Mouse (Mus musculus): ENCODE data around the gene Harbi1.

Harbi1 gene

DNA sequence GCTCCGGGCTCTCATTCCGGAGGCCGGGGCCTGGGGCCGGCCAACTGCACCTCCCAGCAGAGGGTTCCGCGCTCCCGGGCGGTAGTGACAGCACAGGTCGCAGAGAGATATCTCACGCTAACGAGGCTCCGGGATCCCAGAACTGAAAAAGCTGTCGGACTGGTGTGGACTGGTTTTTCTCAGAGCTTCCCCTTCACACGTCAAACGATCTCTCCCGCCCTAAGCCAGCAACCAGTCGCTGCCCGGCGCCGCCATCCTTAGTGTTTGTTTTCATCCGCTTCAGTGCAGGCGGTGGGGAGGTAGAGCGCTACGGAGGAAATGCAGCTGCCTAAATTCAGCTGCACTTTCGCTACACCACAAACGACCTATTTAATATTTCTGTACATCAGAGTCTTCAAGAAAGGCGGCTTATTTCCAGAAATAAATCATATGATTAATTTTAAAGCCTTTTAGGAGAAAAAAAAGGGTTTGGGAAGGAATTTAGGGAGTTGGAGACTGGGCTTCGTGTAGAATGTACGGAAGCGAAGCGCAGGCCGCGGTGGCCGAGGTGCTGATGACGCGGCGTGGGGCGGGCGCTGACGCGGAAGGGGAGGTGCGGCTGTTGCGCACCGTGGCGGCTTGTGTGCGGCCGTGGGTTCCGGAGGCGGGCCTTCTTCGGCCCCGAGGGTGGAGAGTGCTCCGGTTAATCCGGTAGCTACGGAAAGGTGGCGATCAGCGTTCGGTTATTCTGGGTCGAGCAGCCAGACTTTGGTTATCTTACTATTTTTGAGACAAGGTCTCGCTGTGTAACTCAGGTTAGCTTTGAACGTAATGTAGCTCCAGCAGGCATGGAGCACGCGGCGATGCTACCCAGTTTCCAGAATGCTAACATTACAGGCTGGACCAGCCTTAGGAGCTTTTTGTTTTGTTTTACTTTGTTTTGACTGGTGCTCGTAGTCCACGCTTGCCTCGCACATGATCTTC is at the start of gene Harbi1, which contains the start of gene Atg13:
Harbi1 (plus strand) TSS at position 581 of the 963 bp plus-strand sequence.
Atg13 (minus strand) TSS at position 305 of the 963 bp plus-strand sequence.
- DNase-seq, result peak; percentile 94 to 97

DNA sequence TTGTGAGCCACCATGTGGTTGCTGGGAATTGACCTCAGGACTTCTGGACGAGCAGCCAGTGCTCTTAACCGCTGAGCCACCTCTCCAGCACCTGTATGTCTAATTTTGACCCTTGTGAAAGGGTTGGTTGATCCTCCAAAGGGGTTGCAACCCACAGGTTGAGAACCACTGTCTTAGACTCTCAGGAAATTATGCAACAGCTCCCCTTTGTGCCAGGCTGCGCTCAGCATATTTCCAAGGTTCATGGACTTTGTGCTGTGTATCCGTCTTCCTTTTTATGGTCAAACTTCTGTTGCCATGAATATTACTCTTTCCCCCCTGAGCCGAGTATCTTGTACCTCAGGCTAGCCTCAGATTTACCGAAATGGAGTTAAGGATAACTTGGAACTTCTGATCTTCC is 49.7 kb upstream of the Harbi1 start:
- DNase-seq, result peak; percentile 69 to 77

DNA sequence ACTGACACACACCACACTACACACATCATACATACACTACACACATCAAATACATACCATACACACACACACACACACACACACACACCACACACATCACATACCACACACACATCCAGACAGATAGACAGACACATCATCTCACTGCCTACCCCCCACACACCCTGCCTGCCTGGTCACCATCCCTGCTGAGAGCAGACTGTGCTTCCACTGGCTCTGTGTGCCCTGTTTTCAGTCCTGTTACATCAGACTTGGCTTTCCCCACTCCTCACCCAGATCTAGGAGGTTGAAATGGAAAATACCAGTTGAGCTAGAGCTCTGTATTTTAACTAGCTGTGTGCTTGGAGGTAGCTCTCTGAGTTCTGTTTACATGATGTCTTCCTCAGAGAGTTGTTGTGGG is 45.9 kb upstream of the Harbi1 start:
- DNase-seq, result no peak

DNA sequence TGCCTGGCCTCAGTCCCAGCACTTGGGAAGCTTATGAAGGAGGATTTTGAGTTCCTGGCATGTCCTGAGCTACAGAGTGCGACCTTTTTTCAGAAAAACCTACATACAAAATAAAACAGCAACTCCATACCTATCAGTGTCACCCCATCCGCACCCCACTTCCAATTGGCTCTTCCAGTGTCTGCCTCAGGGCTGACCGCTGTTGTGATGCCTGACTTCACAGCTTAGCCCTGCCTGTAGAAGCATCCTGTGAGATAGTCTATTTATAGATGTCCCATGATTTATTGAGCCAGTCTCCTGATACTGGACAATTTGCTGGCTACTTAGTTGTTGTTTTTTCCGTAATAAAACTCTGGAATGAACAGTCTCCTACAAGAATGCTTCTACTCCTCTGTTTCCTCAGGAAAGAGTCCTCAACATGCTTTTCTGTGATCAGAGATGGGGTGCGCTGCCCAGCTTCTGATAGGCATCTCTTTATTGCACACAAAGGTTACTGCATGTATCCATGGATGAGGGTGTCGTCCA is 44.2 kb upstream of the Harbi1 start:
- DNase-seq, result peak; percentile 36 to 55

DNA sequence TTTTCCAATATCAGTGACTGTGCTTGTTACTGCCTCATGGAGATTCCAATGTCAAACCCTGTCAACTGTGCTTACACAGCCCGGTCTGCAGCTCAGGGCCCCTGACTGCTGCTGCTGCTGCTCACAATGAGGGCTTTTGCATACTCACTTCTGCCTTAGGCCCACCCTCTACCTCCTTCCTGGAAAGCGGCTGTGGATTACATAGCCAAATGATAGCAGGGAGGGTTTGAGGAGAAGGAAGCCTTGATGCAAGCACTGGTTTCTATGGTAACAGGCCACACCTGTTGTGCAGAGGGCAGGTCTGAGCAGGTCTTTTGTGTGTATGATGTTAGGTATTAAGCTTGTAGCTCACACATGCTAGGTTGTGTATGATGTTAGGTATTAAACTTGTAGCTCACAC is 42.9 kb upstream of the Harbi1 start:
- DNase-seq, result no peak

DNA sequence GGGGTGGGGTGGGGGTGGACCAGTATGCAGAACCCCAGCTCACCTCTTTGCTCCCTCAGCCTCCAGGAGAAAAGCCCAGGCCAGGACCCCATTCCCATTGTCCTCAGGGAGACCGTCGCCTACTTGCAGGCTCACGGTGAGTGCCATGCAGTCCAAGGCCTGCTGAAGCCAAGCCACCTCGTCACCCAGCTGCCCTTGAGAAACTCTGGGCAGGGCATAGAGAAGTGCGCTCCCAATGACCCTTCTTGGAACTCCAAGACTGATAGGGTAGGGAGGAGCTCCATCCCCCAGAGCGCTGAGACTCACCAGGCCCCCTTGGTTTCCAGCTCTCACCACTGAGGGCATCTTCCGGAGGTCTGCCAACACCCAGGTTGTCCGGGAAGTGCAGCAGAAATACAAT is 41.3 kb upstream of the Harbi1 start:
- no peak for DNase-seq

DNA sequence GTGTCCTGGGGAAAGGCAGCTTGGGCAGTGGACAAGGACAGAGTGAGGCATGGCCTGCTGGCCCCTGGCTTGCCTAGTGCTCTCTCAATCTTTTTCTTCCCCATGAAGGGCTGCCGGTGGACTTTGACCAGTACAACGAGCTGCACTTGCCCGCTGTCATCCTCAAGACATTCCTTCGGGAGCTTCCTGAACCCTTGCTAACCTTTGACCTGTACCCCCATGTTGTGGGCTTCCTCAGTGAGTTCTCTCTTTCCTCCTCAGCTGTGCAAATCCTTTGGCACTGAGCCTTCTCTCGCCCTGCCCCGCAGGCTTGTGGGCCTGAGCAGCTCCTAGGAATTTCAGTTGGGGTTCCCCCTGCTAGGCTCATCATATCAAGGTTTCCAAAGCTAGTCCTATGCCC is 40.6 kb upstream of the Harbi1 start:
- DNase-seq, result peak; percentile 77 to 85

DNA sequence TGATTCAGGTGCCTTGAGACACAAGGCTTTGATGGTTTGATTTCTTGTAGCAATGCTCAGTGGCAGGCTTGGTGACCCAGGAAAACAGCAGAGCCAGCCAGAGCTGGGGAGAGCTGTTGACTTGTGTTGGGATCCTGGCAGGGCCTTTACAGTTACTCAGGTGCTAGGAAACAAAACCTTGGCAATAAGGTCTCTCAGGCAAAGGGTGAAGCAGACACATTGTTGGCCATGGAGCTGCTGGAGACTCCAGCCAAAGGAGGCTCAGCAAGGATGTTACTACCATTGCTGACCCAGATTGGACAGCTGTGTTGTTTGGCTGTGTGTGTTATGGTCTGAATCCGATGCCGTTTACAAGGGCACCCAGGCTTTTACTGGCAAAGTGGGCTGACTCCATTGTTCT is 37.1 kb upstream of the Harbi1 start:
- DNase-seq, result no peak

DNA sequence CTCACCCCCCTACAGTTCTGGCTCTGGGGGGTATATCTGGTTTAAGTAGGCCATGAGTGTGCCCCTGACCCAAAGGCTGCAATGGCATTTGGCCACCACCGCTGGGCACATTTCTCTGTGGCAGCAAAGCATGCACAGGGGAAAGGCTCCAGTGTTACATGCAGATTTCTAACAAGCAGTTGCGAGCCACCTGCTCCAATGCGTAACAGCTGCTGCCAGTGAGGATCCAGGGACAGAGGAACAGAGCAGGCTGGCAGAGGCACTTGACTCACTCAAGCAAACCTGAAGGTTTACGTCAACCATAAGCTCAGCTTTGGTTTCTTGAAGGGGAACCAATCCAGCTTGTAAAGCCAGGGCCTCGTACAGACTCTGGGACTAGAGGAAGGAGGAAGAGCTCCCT is 35.8 kb upstream of the Harbi1 start:
- DNase-seq, result no peak

DNA sequence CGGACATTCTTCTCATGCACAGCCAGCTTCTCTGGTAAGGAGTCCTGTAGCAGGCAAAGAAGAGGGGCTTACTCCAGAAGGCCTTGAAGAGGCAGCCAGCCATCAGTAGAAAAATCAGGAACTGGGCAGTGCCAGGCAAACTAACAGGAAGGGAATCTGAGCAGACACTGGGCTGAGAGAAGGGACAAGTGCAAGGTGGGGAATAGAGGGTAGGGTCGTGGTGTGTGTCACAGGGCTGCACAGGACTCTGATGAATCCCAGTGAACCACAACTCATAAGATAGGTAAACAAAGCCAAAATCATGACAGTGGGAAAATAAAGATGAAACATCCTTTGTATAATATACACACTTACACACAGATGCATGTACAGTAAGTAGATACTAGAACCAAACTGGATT is 34.2 kb upstream of the Harbi1 start:
- DNase-seq, result no peak

DNA sequence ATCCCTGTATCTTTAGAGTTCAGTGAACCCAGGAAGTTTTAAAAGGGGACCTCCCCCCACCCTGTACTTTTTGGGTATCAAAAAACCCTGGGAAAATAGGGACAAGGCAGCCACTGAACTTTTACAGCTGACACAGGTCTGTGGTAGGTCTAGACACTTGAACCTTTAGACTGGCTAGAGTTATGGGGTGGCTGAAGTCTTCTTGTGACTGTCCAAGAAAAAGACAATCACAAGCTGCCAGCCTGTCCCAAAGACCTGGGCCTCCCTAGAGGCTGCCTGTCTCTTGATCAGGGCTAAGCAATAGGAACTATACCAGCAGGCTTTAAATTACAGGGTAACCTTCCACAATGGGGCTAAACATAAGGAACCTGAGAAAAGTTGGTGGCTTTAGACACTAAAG is 33.7 kb upstream of the Harbi1 start:
- DNase-seq, result no peak

DNA sequence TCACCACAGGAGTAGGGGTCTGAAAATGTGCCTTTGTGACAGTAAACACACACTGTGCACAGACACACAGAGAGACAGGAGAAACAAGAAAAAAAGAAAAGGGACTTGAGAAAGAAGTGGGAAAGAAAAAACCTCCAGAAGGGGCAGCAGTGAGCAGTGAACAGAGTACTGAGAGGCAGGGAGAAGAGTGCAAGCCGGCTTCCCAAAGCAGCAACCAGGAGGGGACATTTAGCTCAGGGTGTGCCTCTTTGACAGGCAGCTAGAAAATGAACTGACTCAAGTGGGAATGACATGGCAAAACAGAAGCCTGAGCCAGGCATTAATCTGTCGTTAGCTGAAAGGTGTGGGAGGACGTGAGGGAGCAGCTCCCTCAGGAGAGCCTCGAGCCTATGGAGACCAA is 27.8 kb upstream of the Harbi1 start:
- DNase-seq, result peak; percentile 50 to 72

DNA sequence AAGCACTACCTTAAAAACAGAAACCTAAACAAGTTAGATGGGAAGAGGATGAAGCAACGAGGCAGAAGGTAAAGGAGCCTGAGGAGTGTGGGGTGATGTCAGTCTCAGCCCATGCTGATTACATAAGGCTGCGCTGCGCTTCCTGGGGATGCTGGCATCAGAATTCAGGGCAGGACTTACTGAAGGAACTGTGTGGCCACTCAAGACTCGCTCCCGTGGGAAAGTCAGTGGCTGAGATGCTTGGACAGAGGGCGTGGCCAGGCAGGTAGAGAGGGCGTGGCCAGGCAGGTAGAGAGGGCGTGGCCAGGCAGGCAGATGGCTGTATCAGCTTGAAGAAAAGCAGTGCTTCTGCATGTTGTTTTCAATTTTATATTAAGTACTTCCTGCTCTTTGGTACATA is 26.7 kb upstream of the Harbi1 start:
- no peak for DNase-seq

DNA sequence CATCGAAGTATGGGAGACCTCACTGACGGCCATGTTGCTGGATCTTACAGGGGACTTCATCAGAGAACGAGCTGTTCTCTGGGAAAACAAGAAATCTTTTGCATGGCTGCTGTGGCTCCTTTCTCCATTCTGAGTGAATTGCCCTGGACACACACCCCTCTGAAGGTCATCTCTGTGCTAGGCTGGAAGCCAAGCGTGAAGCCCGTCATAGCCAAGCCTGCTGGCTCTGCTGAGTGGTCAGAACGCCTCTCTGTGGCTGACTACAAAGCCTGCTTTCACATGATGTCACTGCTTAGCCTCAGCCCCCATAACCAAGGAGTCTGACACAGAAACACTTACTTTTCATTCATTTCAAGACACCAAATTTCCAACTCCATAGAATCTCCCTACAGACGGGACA is 21.2 kb upstream of the Harbi1 start:
- DNase-seq, result peak; percentile 24 to 40

DNA sequence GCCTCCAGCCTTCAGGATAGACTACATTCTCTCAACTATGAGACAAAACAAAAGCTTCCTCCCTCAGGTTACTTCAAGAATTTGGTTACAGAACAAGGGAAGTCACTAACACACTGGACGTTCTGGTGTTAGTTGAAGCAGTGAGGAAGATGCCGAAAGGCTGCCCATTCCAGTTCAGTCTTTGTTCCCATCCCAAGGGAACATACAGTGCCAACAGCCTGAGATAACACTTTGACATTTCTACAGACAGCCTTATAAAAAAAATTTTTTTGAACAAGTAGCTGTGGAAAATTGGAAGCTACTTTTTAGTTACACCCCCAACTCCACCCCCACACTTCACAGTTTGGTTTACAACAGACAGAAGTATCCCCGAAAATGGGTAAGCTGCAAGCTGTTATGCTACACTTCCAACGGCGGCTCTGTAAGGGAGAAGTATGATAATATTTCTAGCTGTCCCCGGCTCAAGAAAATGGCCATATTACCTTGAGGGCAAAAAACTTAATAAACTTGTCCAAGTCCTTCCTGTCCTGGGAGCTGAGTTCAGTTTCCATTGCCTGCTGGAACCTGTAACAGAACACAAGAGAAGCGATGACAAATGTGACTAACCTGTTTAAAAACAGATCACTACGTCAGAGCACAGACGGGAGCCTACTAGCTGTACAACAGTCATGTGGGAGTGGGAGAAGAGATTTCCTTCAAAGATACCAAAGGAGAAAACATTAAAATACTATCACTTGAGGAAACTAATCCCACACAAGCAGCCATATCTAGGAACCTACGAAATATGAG is 15.0 kb upstream of the Harbi1 start:
- no peak for DNase-seq

DNA sequence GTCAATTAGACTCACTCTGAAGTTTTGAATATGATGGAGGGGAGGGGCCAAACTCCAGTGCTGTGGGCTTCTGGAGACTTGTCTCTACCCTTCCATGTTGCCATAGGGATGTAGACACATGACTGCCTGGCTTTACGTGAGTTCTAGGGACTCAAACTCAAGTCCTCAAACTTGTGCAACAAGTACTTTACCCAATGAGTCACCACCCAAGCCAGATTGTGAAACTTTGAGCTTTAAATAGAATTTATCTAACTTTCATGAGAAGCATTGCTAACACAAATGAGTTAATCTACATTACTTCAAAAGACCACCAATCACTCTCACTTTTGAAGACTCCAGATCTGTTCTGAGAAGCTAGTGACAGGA is 14.4 kb upstream of the Harbi1 start:
- DNase-seq, result no peak

DNA sequence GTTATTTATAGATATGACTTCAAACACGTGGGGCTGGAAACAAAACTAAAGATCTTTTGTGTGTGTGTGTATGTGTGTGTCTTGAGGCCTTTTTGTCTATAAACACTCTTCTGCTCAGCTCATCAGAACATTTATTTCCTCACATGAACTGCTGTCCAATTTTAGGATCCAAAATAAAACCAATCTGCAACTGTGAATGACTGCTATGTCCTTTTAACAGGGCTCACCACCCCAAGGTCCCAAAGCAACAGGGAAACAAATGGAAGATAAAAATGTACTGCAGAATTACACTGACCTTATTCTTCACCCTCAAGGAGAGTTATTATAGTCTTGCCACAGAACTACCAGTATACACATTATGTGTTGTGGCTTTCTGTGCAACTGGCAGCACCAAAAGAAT is 11.4 kb upstream of the Harbi1 start:
- no peak for DNase-seq

DNA sequence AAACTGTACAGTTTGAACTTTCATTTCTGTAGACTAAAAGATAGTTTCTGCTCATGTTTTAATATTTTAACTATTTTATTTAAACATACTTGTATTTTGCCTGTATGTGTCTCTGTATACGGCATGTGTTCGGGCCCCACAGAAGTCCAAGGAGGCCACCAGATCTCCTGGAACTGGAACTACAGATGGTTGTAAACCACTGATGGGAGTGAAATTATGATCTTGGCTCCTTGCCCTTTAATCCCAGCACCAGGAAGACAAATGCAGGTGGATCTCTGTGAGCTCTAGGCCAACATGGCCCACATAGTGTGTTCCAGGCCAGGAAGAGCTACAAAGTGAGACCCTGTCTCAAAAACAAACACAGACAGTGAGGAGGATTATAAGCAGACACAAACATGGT is 9.3 kb upstream of the Harbi1 start:
- DNase-seq, result no peak

DNA sequence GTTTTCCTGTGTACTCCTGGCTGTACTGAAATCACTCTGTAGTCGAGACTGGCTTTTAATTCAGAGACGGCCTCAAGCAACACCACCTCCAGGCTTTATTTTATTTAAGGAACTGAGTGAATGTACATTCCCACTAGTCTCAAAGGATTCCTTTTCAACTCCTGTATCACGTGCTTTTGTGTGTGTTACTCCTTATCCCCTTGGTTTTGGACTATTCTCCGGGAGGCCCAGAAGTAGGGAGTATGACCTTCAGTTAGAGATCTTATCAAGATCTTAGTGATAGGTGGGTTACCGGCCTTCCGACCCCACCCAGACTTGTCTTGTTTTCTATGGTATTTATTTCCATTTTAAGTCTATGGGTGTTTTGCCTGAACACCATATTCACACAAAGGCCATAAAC is 4.9 kb upstream of the Harbi1 start:
- DNase-seq, result no peak

DNA sequence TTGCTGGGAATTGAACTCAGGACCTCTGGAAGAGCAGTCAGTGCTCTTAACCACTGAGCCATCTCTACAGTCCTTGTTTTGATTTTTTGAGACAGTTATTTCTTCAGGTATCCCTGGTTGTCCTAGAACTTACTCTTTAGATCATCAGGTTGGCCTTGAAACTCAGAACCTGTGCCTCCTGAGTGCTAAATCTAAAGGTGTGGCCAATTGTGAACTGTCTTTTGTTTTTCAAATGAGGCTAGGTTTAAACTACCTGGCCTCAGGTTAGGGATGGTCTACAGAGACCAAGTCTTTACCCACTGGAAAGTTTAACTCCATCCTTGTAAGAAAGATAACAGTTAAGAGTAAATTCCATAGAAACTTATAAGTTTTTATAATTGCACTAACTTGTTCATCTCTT is 4.2 kb upstream of the Harbi1 start:
- no peak for DNase-seq

DNA sequence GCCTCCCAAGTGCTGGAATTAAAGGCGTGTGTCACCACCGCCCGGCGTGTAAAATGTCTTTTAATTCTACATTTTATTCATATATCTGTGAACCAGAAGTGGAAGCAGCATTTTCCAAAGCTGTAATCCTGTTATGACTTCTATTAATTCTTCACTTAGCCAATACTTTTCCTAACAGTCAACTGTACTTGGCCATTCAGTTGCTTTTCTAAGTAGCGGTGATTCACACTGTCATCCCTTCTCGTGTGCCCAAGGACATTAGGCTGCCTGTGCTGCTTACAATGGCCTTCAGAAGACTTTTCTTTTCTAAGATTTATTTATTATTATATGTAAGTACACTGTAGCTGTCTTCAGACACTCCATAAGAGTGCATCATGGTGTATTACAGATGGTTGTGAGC is 2.3 kb upstream of the Harbi1 start:
- no peak for DNase-seq

DNA sequence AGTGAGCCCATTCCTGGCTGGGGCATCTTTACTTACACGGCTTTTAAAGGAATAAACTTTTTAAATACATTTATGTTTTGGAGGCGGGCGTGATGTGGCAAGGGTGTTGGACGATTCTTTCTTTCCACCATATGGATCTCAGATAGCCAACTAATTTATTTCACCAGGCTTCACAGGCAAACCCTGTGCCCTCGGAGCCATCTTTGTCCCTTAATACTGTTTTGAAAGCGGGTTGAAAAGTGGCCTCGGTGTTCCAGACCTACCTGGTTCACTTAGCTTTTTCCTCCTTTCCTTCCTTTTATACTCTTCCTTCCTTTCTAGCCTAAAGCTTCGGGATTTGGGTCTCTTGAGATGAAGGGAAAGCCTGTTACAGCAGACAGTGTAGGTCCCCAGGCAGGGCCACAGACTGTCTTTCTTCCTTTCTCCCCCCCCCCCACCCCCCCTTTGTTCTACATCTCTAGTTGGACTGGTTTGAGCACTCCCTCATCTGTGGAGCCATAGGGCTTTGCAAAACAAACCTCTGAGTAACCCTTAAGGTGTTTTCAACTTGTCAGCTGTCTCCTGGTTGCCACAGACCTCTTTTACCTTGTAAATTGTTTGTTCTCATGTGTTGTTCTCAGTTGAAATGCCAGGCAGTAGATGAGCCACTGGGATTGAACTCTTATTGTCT is 739 bp downstream of the Harbi1 start:
- DNase-seq, result no peak

DNA sequence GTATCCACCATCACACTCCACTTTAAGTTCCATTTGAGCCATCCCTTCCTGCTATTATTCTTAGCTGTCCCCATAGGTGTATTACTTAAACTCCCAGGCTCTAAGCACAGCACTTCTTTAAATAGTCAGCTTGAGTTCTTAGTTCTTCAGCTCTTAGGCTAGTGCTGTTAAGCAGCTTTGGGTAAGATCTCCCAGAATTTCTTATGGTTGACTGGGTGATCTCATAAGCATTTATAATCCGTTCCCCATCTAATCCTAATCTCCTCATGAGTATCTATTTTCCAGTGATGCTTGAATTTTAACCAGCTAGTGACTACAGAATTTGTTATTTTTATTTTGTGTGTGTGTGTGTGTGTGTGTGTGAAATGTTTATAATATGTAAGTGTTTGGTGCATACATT is 4.3 kb downstream of the Harbi1 start:
- no peak for DNase-seq
